Mouse (Mus musculus) right cerebral cortex, adult 2 months (tissue): ENCODE measurements around the gene Sgip1.

Experiments
- DNase-seq, 2 experiments: peaks; one replicate each; pipeline ENCODE4 v3.0.0; 2021 to 2022; ENCODE audit warnings: low spot score in 2 of 2

The Sgip1 gene

DNA sequence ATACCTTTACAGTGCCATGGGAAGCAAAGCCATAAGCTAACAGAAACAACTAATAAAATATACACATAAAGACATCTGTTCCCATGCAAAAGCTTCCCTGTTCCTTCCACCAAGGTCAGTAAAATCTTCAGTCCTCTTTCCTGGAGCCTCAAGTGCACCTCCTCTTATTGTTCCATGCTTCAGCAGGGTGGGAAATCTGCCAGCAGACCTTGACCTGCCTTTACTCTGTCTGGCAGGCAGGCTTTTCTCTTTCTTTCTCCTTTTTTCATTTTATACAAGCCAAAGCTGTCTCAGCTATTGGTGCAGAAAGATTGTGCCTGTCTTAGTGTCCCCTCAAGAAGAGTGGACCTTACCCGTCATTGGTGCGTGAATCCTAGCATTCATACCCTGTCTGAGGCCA is 154.8 kb downstream of the Sgip1 start:
- DNase-seq = no peak

DNA sequence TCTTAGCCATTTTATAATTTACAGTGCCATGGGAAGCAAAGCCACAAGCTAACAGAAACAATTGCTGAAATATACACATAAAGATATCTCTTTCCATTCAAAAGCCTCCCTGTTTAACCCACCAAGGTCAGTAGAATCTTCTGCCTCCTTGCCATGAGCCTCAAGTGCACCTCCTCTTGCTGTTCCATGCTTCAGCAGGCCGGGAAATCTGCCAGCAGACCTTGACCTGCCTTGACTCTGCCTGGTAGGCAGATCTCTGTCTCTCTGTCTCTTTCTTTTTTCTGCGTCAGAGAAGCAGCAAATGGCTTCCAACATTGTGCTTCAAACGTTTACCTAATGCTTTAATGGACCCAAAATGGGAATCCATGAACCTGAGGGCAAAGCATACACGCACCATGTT is 157.9 kb downstream of the Sgip1 start:
- DNase-seq = no peak

- DNase-seq = no peak
Measured at GRCm38 (mm10) chr4:102899683-102900082, 158.6 kb downstream of the Sgip1 start.

- no peak for DNase-seq
Measured at GRCm38 (mm10) chr4:102900166-102900565, 159.1 kb downstream of the Sgip1 start.

DNA sequence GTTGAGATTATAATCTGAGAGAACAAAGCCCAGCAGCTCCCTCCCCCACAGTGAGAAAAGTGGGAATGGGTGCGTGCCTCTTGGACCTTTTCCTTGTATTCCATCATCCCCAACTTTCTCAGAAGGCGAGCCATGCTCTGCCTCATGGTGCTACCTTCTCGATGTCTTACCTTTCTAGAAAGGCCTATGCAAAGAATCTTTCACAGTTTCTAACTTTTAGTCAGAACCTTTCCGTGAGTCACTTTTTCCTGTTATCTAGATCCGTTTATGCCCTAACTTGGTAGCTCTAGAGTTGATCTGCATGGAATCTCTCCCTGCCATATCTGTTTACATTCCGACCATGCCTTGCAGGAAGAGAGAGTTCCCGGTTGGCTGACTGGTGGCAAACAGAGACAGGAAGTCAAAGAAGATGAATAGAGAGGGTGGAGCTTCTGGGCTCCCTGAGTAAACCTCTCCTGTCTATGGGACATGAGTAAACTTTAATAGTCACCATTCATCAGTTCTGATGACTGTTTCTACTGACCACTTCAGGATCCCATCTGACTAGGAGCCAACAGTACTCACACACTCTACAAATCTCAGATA is 166.8 kb downstream of the Sgip1 start:
- no peak for DNase-seq

GRCm38 (mm10) chr4:102910191-102910590 is 169.1 kb downstream of the Sgip1 start:
- no peak for DNase-seq

DNA sequence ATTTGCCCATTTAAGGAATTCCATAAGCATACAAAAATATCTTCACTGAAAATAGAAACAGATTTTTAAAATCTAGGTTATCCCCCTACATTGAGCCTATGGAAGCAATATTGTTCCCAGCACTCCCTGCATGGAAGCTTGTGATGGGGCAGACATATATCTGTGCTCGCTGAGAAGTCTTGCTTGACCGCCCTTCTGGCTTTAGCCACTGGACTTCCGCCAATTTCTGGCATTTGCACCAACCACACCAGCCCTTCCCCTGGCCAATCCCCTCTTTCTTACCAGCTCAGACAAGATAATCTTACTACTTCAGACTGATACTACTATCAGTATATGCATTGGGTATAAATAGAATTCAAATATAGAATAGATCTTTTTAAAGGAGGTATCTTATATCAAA is 172.1 kb downstream of the Sgip1 start:
- no peak for DNase-seq

GRCm38 (mm10) chr4:102913700-102914327 is 172.7 kb downstream of the Sgip1 start:
- DNase-seq = no peak

DNA sequence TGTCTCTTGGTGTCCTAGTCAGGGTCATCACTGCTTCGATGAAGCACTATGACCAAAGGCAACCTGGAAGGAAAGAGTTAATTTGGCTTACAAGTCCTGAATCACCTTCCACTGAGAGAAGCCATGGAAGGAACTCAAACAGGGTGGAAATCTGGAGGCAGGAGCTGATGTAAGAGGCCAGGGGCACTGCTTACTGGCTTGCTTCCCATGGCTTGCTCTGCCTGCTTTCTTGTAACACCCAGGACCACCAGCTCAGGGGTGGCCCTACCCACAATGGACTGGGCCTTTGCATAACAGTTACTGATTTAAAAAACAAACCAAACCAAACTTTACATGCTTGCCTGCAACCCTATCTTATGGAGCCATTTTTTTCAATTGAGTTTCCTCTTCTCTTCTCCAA is 177.1 kb downstream of the Sgip1 start:
- no peak for DNase-seq

GRCm38 (mm10) chr4:102929491-102929890 is 188.4 kb downstream of the Sgip1 start:
- DNase-seq = no peak

GRCm38 (mm10) chr4:102930679-102931078 is 189.6 kb downstream of the Sgip1 start:
- DNase-seq = peak; percentile 42 to 44

DNA sequence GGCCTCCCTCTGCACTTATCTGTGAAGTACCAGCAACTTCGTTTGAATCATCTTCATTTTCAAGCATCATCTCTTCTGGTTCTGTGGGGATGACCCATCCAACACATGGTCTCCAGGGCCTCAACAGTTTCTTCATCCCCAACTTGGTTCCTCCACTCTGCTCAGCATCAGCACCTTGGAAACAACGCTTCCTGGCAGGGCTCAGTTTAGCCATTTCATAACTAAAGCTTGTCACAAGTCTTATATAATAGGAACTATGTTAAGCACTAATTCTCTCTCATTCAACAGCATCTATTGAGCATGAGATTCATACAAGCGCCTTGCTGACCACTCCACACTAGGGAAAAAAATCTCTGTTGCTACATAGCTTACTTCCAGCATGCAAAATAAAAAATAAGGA is 199.2 kb downstream of the Sgip1 start:
- peak in 1 of 2 experiments; percentile 22 for DNase-seq

DNA sequence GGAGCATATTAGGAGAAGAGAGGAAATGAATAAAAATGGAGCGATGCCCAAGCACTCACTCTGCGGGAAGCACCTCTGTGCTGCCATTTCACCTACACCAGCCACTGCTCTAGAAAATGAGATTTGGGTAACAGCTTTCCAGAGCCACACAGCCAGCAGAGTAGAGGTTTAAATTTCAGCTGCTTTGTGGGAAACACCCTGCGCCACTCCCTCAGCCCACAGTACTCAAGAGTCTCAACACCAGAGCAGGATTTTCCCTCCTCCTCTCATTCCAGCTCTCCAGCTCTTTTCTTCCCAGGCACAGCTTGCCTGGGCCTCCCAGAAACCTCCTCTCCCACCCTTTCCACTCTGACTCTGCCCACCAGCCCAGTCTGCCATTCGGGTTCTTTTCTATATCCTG is 199.6 kb downstream of the Sgip1 start:
- DNase-seq = peak; percentile 30 to 52

GRCm38 (mm10) chr4:102944325-102944724 is 203.2 kb downstream of the Sgip1 start:
- no peak for DNase-seq

- DNase-seq = peak; percentile 24 to 29
Measured at GRCm38 (mm10) chr4:102952476-102952875, 211.4 kb downstream of the Sgip1 start.

DNA sequence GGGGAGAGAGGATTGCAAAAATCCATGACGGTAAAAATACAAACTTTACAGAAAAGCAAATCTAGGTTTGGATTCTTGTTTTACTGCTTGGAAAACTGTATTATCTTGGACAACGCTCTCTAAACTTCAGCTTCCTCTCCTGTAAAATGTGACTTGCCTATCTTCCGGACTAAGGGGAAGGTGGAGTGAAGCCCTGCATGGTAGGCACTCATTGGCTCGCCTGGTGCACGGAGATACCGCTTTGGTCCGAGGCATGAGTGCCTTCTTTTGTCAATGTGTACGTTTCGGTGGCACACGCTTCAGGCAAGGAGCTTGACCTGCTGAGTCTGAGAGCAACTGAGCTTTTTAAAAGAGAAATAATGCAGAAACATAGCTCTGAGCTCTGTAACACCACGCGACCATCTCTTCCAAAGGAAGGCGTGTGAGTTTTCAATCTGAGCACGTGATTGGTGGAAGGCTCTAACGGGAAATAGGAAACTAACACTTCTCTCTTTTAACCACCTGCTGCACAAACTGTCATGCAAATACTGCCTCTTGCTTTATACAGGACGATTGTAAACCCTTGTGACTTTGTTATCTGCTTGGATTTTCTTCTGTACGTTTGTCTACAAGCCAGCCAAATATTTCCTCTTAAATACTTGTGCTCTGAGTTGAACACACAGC is 214.3 kb downstream of the Sgip1 start:
- no peak for DNase-seq

- DNase-seq = no peak
Measured at GRCm38 (mm10) chr4:102959409-102959808, 218.3 kb downstream of the Sgip1 start.

DNA sequence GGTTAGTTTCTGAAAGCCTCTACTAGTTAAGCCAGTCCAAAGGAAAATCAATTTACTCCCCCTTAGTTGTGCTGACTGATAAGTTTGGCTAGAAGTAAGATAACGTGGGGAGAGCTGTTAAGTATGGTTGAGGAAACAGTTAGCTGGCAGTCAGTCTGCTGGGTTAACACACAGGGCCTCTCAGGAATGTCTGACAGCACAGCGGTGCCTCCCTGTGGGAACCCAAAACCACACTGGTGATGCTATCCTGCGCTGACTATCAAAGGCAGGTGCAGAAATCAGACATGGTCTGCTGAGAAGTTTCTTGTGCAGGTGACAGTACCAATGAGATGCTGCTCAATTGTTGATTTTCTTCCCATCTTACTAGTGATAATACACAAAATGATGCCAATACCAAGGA is 223.1 kb downstream of the Sgip1 start:
- DNase-seq = no peak

DNA sequence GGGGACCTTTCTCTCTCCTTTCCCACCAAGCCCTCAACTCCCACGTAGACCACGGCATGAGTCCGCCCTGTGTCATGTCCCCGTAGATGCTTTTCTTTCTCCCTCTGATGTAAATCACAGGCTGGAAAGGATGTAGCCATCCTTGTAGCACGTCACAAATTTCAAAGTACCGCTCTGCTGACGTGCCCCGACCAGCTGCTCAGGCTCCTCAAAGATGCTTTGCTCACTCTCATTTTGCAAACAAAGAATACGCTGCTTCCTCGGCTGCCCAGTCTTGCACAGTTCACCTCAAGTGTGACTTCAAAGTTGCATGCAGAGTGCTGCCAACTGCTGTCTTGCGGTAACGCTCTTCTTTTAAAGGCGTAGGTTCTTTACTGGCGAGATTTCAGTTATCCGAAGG is 226.7 kb downstream of the Sgip1 start:
- DNase-seq = no peak

DNA sequence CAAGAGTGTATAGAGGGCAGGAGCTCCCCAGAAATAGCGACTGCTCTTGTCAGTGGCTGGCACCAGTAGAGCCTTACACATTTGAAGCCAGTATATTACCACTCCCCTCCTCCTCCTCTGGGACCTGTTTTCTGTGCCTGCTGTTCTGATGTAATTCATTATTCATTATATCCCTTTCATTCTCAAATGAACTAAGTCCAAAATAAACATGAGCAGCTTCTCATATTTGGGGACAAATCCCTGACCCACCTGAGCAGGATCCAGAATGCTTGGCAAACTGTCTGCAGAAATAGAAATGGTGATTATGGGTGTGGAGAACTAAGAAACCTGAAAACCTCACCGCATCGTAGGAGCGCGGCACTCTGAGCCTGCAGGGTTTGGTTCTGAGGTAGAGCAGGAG is 228.5 kb downstream of the Sgip1 start:
- no peak for DNase-seq

- DNase-seq = no peak
Measured at GRCm38 (mm10) chr4:102971159-102971558, 230.1 kb downstream of the Sgip1 start.

DNA sequence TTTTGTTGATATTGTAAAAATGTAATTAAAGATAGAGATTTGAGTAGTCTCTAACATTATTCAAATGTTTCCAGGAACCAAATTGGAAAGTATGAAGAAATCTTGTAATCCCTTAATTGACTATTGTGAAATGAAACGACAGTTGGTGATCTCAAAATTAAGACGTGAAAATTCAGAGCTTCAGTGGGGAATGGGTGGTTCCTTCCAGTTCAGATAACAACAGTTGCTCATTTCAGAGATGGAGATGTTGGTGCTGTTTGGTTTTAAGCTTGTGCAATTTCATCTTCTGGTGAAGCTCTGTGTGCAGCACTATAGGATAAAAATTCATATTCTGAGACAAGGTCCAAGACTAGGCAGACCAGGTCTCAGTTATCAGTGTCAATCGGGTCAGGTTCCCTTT is 231.0 kb downstream of the Sgip1 start:
- DNase-seq = no peak

DNA sequence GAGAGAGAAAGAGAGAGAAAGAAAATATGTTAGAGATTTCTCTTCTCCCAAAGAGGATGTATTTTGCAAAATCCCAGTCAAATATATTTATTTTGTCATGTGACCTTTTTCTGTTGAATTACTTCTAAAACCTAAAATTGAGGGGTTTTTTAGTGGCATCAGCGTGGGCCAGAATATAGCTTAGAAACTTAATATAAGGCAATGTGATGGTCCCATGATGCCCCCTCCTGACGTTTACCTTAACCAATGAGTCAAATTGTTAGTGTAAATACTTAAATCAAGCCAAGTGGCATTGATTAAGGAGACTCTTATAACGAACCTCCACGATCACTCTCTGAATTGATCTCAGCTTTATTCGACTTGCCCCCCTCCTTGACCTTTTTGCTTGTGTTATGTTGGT is 233.1 kb downstream of the Sgip1 start:
- DNase-seq = no peak
